Mouse (Mus musculus) spleen, adult 12 weeks (tissue): ENCODE data around the gene Cdk14.

Experiments
- DNase-seq: peaks from one replicate; pipeline ENCODE4 v3.0.0; 2022; ENCODE audit warnings: low spot score

Gene Cdk14

DNA sequence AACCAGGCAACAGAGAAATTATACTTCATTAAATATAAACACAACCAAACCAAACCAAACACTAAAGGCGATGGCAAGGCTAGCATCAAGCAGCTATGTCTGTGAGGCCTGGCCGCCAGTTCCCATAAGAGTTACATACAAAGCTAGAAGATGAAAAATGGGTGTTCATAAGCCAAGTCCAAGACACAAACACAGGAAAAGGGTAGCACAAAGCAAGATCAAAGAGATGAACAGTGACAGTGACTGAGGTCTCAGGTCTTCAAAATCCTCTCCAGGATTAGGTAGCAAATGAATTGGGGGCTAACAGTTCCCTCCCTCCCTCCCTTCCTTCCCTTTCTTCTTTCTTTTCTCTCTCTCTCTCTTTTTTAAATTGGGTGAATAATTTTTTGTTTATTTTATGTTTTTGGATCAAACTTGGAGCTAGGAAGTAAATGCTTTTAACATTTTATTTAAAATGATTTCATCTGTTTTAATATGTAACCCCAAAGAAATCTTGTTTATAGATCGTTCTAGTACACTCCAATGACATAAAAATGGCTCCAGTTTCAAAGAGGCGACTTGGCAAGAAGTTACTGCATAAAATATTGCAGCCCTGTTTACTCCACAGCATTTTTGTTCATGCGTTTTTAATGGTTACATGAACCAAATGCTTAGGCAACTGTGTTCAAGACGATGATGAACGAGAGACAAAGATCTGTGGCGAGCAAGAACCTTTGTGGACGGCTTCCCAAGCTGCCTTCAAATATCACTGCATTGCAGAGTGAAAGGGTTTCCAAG, 568.0 kb downstream of the Cdk14 start:
- no peak for DNase-seq

DNA sequence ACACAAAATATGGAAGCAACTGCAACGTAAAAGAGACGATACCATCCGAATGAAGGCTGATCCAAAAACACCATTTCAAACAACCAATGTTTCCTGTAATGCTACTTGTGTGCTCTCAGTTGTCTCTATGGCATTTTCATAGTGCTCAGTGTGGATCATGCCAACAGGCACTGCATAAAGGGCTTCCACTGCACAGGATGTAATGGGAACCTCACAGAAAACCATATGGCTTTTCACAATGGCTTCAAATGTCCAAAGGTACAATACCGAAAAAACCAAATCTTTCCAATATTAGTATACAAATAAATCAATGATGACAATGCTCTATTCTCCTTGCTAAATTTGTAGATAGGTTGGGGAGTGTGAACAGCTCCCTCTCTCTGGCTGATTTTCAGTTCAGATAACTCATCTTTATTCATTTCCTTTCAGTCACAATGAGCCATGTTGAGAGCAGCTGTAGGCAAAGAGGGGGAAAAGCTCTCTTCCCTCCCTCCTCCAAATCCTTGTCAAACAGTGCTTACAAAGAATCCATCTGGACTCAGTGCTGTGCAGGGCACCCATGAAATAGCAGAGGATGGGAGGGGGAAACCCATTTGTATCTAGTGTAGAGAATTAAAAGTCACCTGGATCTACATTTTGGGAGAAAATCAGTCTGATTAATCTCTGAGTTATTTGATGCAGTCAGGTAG, 568.7 kb downstream of the Cdk14 start:
- no peak for DNase-seq

DNA sequence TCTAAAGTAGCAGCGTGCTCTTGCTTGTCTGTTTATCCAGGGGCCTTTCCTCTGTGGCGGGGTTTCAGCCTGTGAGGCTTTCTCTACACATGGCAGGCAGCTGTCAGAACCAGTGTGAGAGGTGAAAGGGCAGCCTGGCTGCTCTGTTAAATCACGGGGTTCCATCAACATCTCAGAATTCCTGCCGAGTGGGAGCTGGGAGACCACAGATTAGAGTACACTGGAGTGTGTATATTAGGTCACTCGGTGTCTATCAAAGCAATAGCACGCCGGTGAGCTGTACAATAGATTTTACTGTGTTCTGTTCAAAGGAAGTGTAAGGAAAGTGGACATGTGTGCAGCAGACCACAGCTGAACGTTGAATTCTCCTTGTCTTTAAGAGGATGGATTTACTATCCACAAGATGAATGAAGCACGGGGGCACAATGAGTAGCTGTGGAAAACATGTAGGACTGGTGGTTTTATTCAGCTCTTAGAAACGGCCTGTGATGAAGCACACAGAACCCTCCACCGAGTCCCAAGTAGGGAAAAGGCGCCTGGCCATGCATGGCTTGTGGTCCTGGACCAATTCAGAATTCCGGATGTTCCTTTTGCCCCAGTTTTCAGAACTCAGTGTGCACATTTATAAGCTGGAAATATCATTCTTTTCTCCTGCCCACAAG, 585.2 kb downstream of the Cdk14 start:
- DNase-seq, result no peak

DNA sequence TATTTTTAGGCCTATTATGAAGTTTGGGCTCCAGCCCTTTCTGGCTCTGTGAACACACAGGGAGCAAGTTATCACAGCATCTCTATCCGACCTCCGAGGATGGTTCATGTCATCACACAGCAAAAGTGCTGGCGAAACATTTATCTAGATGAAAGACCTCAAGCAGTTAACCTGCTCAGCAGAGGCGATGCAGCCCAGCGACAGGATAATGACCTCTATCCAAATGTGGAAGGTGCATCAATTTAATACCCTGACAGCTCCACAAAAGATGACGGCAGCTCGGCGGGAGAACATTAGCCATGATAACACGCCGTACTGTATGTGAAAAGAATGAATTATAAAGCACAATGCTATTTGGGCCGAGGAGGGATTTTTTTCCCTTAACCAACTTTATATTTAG, 586.2 kb downstream of the Cdk14 start:
- DNase-seq, result no peak

DNA sequence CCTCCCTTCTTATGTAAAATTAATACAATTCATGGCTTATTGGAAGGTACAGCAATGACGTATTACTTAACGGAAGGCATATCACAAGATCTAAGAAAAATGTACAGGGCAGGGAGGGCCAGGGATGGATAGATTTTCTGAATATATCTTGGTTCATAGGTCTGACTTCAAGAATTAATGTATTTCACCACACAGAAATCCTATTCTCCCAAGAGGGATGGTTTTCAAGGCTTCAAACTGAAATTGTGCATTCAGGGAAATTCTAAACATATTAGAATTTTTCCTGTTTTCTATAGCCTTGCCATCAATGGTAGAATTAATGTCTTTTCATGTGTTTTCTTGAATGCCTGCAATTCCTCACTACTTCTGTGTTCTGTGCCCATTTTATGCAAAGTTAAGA, 593.2 kb downstream of the Cdk14 start:
- no peak for DNase-seq

DNA sequence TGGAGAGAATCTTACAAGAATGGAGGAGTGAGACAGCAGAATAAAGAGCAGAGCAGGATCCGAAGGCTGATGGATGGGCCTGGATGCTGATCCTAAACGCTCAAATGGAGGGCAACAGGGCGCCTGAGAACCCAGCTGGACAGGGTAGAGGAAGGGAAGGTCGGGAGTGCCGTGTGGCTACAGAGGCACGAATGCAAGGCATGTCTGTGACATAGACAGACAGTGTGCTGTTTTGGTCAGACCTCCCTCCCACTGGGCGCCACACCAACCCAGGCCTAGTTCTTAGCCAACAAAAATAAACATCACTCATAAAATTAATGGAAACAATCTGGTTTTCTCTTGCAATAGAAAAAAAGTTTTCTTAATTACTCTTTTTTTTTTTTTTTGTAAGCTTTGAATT, 594.2 kb downstream of the Cdk14 start:
- DNase-seq, result no peak

DNA sequence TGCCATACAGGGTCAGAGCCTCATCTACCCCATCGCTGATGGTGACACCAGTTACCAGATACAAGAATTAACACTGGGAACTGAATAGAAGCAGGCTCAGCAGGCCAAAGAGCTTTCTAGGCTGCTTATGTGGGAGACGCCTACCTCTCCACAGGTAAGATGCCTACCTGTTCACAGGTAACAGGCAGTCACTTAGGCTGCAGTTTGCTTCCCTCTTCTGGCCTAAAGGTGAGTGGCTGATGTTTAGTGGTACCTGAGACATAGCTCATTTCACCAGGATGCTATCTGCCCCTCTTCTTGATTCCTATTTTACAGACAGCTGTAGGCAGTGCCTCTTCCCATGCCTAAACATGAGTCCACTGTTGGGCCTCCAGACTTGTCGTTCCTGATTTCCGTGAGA, 595.0 kb downstream of the Cdk14 start:
- DNase-seq, result no peak

DNA sequence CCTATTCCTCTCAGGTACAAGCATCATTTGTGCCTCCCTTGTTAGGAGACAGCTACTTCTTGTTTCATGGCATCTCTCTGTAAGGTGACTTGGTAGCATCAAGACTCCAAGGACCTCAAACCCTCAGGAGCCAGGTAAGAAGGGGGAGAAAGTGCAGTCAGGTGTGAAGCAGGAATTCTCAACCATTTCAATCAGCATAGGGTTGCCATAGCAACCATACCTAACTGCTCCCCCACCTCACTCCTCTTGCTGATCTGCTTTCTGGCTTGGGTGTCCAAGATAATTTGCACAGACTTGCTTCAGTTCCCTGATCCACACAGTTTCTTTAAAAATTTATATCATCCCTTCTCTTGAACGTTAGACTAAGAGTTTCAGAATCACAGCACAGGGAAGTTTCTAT, 595.9 kb downstream of the Cdk14 start:
- DNase-seq, result no peak

DNA sequence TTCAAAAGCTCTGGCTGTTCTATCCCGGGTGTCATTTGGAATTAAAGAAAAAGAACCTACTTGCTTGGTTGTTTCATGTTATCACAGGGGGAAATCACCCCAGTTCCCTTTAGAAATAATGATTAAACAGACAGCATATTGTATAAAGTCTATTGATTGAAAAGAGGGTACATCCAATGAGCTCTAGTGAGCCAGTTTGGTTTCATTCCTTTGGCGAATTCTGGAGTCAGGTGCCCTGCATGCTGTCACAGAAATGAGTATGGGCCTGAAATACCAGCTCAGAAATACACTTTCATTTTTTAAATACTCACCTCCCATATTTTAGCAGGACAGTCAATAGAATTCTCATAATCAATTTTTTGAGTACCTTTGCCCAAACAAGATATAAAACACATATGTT, 598.1 kb downstream of the Cdk14 start:
- no peak for DNase-seq

DNA sequence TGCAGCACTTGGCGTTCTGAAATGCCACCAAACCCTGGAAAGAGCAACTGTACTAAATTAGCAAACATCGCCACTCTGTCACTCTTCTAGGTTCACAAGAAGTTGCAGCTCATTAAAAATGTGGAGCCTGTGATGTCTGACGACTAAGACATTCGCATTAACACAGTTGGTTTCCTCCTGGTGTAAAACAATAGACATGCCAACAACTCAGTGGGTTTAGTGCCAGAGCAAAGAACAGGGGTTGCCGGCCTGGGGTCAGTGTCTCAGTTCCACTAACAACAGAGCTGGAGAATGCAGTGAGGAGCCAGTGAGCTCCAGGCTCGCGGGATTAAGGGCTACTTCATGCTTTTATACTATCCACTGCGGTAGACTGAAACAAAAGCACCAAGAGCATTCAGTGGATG, 598.7 kb downstream of the Cdk14 start:
- no peak for DNase-seq

DNA sequence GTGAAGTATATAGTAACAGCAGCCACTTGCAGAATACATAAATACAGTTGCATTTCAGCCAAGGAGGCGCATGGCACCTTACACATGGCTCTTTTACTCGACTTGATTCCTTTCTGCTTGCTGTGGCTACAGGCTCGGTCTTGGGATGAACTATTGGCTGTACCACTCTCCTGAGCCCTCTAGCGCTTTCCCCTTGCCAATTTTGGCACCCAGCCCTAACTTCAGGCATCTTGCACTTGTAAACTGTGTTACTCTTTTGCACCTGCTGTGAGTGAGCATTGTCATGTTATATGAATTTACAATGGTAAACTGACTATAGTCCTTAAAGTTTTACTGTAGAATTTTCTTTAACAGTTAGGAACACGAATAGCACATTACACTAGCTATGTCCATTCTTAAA, 603.1 kb downstream of the Cdk14 start:
- no peak for DNase-seq

DNA sequence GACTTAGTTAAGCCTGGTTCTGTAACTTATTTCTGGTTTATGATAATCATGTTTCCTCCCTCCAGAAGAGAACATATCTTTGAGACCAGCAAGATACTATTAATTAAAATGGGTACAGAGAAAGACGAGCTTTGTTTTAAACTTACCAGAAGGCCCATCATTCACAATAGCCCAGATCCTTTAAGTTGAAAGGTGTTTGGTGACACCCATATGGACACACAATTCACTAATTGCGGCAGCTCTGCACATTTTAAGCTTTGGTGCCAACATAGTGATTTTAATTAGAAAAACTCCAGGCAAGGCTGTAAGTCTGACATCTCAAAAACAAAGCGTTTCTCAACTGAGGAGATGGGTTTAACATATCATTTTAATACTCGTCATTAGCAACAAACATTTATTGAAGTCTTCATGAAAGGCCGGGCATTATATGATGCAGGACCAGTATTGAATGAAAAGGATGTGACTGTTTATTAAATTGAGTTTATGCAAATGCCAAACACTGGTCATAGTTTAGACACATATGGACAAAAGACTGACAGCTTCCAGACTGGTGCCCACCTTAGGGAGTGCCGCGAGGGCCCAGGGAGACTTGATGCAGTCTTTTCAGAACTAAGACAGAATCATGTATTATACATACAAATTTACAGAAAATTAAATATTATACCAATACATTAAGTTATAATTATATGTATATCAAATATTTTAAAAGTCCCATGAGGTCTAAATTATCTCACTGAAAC, 605.5 kb downstream of the Cdk14 start:
- DNase-seq, result no peak

DNA sequence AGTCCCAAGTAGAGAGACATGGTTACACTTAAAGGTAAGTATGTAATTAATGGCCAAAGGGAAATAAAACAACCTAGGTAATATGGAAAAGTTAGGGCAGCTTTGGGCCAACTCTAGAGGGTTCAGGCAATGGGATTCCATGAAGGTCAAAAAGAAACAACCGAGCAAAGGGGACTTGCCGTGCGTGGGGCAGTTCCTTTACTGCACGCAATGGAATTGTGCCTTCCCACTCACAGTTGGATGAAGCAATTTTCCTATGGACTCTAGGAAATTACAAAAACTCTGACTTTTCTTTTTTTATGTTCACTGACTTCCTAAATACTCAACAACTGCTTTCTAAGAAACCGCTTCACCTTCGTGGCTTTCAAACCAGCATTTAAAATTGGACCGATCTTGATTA, 606.8 kb downstream of the Cdk14 start:
- no peak for DNase-seq

DNA sequence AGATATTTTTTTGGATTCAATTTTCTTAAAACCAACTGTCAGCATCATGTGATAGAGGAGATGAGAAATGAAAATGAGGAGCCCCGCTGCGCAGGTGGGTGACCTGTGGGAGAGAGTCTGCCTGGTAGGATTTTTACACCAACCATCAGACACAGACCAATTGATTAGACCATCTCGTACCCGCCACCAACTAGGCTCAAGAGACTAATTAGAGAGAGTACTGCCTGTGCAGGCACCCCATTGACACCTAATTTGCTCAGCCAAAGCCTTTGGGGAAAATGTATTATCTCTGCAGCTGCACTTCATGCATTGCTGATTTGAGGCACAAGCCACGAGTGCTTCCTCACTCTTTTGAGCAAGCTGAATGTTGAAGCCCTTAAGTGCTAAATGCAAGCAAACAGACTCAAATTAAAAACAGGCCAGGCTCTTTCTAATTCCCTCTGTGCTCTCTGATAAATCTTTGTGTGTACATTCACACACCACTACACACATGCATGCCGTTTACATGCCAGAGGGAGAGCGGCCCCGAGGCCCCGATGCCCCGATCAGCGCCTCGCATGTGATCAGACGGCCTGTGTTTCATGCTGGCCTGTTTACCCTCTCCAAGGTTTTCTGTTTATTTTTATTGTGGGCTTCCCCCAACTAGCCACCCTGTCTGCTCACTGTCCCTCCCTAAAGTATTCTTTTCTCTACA, 607.9 kb downstream of the Cdk14 start:
- no peak for DNase-seq

DNA sequence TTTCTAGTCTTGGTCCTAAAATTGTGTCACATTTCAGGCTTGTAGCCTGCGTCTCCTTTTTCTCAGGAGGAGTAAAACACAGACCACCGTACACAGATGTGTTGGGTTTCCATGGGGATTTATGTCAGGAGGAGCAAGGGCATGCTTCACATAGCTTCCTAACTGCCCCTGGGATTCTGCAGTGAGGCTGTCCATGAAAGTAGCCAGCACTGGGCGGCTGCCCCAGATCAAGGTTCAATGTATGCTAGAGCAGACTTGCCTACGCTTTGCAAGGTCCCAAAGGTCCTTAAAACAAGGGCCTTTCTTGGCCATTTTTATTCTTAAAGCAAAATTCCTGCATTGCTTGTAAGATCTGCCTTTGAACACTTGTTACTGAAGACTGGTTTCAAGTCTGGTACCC, 614.9 kb downstream of the Cdk14 start:
- no peak for DNase-seq

DNA sequence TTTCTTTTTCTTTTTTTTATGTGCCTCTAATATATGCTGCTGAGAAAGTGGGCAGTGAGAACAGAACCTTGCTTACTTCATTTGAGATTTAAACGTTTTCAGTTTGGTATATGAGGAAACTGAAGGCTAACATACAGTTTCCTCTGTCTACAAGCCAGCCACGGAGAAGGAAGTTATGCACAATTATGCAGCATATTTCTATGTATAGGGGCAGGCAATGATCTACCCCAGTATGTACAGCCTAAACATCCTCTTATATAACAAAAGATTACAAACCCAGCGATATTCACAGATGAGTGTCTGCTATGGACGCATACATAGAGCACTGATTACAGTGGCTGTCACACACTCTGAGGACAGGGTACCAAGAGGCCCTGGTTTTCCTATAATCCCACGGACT, 616.4 kb downstream of the Cdk14 start:
- DNase-seq, result no peak

DNA sequence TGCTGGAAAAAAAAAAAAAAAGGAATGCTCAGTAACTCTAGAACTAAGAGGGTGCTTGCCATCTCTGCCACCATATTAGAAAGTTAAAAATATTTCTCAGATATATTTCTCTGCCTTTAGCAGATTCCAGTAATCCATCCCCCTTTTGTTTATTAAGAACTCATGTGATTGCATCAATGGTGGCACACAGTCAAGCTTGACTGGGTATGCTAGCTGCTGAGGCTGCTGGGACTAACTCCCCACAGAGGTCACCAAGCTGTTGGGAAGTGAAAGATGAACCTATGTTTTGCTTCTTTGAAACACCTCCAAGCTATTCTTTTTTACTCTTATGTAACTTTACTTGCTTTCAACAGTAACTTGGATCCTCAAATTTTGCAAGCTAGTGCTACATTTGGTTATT, 618.1 kb downstream of the Cdk14 start:
- DNase-seq, result no peak

DNA sequence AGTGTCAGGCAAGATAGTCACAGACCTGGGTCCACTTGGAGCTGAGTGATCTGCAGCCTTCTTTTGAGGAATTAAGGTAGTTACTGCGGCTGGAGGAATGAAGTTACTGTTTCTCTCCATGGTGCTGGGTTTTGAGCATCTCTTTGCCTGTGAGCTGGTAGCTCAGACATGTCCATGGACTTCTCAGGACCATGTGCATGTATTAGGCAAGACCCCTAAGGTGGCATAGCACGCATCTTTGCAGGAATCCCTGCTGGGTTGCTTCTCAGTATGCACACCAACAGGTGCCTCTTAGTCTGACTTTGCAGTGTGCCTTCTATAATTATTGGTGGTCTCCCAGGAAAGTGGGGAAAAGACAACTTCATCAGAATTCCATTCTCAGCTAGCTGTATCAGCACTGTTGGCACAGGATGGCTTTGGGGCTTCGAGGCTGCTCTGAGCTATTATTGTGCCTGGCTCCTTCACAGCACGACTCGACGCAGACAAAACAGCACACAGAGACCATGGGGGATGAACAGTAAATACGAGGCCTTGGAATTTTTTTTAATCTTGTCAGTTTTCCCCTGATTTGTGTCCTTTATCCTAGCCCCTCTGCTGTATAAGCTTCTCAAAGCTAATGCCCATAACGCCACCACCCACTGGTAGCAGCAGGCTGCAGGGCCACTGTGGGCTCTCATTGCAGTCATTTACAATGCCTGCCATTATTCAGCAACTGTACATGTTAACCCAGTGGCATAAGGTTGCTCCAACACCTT, 618.8 kb downstream of the Cdk14 start:
- DNase-seq, result no peak

DNA sequence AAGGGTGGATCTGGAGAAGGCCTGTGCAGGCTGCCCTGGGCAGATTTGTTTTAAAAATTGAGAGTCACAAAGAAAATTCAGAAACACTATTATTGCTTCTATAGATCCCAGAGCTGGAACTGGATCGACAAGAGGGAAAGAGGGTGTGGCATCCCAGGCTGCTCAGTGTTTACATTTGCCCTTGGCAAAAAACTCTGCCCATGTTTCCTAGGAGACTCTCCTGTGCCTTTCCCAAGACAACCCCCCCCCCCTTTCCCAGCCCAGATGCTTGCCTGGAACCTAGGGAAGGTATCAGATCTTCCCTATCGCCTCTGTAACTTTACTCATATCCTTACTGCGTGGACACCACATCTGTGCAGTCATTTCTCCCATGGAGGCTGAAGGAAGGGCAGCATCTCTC, 628.9 kb downstream of the Cdk14 start:
- no peak for DNase-seq

DNA sequence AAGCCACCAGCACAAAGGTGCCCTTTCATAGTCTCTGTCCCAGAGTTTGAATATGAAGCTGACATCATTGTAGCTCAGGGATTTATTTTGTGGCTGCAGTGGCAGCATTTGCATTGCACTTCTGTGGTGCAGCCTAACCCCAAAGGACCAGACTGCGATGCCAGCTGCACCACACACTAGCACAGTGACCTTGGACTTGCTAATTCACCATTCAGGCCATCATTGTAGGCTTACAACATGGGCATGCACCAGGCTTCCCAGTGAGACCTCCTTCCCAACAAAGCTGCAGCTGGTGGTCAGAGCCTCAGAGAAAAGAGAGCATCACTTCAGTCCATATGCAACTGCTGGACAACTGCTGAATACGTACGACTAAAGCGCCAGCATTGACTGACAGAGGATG, 629.8 kb downstream of the Cdk14 start:
- no peak for DNase-seq

DNA sequence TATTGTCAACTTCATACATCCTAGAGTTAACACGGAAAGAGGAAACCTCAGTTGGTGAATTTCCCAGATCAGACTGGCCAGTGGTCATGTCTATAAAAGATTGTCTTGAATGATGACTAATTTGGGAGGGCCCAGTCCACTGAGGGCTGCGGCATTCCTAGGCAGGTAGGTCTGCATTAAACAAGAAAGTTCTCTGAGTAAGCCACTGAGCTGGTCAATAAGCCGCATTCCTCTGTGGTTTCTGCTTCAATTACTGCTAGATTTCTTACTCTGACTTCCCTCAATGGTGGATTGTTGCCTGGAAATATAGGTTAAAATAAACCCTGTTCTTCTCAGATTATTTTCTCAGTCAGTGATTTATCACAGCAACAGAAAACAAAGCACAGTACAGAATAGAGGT, 631.6 kb downstream of the Cdk14 start:
- DNase-seq, result no peak
